Mouse (Mus musculus) gastrocnemius, postnatal 14 days (tissue): ENCODE data around the gene Zfp507. TPM values are rescaled to one million over a fixed set of nuclear protein-coding genes. Genes with fewer than 3 reads are reported as not detected.

Source experiments
- DNase-seq: peaks from one replicate; pipeline ENCODE4 v3.0.0; 2021; ENCODE audit warnings: mixed read lengths
- intact Hi-C: fragments of 180-260 bp; cut with DNase I; formaldehyde crosslinking; loops from one replicate; pipeline ENCODE4 v1.15.1; 2025; ENCODE audit warnings: low total_unique reads
- long read RNA-seq, 2 experiments: library from polyadenylated mRNA; stranded (forward); transcript quantifications; one replicate each; pipeline ENCODE4 v2.0.0; 2021
- total RNA-seq, 2 experiments: library from RNA; stranded (reverse); gene quantifications; 2 replicates each; pipeline ENCODE4 v1.2.3; 2021

The Zfp507 gene
- total RNA-seq, result 10 to 100 TPM; 15.2 to 16.7 TPM
- long read RNA-seq, experiment 1, full-length matches to known transcripts, result 2 of 4 reads
- long read RNA-seq, experiment 1, partial matches to known transcripts, result 0 of 4 reads
- long read RNA-seq, experiment 1, other reads (novel, unspliced or antisense), result 2 of 4 reads
- long read RNA-seq, experiment 2, full-length matches to known transcripts, result 2 of 7 reads
- long read RNA-seq, experiment 2, partial matches to known transcripts, result 1 of 7 reads
- long read RNA-seq, experiment 2, other reads (novel, unspliced or antisense), result 4 of 7 reads

DNA sequence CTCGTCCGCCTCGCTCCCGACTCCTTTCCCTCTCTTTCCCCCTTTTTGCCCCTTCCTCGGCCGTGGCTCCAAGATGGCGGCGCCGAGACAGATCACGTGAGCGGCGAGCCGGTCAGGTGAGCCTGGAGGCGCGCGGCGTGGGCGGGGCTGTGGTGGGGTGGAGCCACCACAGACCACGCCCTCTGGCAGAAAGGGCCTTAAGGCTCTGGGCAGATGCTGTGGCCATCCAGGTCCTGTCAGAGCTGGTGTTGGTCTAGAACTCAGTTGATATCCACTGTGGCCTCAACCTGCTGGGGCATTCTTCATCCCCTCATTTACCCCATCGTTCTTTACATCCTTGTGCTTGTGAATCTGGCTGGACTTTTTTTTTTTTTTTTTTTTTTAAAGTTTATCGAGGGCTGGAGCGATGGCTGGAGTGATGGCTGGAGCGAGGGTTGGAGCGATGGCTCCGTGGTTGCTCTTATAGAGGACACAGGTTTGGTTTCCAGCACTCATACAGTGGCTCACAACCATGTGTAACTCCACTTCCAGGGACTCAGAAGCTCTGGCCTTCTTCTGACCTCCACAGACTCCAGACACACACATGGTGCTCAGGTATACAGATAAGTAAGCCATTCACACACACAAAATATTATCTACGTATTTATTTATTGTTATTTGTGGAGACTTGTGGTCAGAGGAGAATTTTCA is at the start of gene Zfp507:
Zfp507 (minus strand) TSS at position 98 of the 690 bp plus-strand sequence.
- DNase-seq, result peak; percentile 90
- intact Hi-C loops, result no loop called here

DNA sequence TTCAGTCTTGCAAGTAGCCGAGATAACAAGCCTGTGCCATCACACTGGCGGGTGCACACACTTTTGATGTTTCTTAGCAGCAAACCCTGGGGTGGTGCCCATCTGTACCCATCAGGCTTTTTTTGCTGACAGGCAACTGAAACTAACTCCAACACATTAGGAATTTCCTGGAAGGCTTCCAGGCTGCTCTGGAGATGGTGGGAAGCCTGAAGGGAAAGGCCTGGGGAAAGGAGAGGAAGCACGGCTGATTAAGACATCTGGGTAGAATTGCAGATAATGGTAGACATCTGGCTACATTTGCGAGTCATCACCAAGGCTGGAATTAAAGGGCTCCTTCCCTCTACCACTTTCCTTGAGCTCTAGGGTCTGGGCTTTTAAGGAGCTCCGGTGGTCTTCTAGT is 47.6 kb upstream of the Zfp507 start:
- no peak for DNase-seq
- intact Hi-C loops, result no loop called here

DNA sequence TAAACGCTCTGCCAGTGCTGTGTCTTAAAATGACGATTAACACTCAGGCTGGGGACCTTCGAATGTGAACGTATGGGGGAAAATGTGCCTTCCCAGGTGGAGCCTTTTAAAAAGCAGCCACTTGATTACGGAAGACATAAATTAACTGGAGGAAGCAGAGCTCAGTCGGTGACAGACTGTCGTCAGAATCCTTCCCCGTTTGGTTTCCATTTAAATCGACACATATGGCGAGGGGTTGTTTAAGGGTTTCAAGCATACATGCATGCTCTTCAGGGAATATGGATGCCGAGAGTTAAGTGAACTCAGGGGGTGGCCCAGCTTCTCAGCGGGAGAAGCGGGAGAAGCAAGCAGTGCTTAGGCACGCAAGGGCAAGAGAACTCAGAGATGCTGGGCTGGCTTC is 45.7 kb upstream of the Zfp507 start:
- no peak for DNase-seq
- intact Hi-C loops, result no loop called here

DNA sequence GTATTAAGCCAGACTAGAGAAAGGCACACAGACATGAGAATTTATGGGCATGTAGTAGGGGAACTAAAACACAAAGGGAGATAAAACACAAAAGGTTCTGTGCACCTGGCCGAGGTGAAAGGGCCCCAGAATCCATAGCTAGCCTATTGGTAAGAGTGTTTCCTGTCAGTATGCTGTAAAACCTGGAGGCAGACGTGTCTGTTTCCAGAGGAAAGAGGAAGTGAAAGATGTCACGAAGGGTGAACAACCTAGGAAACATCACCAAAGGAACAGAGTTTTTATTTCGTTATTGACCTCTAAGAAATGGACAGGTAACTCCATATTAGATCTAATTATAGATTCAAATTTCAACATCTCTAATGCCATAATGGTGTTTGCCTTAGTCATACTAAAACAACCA is 37.7 kb upstream of the Zfp507 start:
- DNase-seq, result no peak
- intact Hi-C loops, result no loop called here

DNA sequence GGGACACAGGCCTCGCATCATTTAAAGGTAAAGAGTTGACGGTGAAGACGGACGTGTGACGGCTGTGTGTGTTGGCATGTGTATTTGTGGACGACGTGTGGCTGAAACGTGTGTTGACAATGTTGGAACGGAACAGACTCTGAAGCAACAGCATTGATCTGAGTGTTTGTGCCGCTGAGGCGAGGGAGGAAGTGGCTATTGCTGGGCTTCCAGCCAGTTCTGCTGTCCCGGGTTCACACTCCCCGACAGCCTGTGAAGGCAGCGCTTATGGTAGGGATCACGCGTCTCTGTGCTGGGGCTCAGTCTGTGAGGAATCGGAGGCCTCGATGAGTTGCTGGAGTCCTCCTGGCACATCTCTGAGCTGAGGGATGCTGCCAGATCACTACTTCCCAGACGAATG is 34.0 kb upstream of the Zfp507 start:
- intact Hi-C loops, result no loop called here
- peak; percentile 49 for DNase-seq

DNA sequence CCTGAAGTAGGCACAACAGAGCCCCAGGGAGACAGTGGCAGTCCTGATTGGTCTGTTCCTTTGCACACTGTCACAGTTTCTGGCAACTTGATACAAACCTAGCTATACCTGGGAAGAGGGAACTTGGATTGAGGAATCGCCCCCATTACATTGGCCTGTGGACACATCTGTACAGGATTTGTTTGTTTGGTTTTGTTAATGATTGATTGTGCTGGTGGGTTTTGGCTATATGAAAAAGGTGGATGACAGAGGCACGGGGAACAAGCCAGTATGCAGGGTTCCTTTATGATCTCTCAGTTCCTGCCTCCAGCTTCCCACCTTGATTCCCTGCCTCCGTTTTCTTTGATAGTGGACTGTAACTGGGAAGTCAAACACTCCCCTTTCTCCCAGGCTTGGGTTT is 33.6 kb upstream of the Zfp507 start:
- DNase-seq, result no peak
- intact Hi-C loops, result no loop called here

DNA sequence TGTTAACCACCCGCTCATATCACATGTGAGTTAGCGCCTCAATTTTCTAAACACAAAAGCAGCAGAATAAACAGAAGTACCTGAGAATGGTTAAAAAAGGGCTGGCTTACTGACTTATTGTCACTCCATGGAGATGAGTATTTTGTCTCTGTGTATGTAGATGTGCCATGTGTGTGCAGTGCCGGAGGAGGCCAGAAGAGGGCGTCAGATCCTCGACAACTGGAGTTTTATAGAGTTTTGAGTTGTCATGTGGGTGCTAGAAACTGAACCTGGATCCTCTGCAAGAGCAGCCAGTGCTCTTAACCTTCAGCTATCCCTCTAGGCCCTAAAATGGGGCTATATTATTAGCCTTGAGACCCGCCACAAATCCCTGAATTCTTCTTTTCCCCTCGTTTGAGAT is 27.3 kb upstream of the Zfp507 start:
- intact Hi-C loops, result no loop called here
- no peak for DNase-seq

DNA sequence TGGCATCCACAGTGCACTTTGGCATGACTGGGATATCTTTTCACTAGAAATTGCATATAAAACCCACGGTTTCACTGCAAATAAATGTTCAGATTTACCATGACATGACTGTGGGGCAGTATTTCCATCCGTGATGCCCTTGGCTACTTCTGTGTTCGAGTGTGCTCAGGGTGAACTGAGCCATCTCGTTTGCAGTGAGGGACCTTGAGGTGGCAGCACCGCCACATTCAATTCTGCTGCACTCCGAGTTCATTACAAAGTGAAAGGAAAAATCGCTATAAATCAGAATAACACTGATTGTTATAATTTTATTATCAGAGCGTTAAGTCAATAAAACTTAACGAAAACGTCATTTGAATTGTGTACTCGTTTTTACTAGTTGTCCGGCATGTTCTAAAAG is 21.1 kb upstream of the Zfp507 start:
- DNase-seq, result no peak
- intact Hi-C loops, result no loop called here

DNA sequence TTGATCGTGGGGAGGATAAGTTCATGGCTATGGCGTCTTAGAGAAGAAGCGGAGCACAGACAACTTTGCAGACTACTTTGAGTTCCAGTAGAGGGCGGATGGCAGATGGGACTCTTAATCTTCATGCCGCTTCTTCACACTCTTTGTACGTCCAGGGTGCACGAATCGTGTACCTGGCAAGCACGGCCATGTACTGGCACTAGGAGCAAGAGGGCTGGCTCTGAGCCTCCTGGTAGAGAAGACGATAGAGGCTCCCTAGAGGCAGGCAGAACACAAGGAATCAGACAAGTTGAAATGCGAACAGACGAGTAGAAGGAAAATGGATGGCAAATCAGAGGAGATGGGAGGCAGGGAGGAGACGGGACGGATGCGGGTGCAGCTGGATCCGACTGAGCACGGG is 19.5 kb upstream of the Zfp507 start:
- DNase-seq, result no peak
- intact Hi-C loops, result no loop called here

DNA sequence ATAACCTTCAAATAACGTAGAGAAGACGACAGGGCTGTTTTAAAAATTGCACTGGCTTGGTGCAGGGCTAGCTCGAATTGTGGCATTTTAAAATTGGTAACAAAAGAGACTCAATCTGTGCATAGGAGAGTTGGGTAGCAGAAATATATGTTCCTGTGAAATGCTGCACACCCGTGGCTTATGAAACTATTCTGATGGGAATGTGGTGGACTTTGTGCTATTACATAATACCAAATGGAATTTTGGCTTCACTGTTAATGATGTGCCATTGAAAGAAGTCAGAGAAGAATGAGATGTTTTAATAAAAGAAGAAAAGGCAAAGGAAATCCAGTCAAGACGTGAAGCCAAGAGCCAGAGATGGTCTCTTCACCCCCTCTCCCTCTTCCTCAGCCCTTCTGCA is 18.6 kb upstream of the Zfp507 start:
- DNase-seq, result no peak
- intact Hi-C loops, result no loop called here

DNA sequence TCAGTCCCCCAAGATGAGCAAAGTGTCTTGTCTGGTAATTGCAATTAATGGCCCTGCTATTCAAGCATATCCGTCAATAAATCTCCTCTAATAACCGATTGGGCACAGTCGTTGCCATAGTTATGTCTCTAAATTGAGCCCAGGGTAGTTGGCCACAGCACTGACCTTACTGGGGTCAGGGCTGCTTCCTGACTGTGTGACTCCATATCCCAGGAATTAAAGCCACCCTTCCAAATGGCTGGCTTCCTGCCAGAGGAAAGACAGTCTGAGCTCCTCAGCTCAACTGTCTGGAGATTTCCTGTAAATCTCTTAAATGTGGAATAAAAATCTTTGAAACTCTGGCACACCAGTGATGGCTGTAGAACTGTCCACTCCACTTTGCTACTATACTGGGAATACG is 16.7 kb upstream of the Zfp507 start:
- peak; percentile 55 for DNase-seq
- intact Hi-C loops, result no loop called here

DNA sequence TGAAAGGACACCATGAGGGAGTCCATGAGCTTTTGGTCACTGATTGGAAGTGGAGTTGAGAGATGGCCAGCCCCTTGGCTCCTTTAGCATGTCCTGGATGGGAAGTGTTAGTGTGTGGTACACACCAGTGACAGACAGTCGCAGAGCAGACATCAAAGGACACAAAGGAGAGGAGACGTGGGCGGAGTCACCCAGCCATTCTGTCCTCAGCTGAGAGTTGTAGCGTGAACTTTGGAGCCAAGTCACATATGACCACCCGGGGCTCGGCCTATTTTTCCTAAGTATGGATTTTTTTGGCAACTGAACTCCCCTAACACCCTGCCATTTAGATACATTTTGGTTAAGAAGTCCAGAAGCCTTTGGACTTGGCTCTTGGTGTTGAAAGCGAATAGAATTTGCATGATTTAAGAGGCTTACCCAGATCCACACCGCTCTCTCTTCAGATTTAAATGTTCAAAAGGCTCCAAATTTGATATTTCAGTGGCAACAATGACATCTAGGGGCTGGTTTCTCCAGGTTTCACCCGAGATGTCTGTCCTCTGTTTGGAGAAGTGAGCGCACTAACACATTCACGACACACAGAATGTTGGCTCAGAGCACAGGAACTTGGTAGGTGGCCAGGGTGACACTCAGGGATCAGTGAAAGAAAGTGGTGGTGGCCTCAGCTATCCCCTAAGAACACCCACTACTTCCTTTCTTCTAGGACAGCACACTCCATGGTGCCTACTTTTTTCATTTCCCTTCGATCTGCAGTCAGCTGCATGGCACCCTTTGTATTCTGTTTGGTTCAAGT is 12.2 kb upstream of the Zfp507 start:
- intact Hi-C loops, result no loop called here
- no peak for DNase-seq

DNA sequence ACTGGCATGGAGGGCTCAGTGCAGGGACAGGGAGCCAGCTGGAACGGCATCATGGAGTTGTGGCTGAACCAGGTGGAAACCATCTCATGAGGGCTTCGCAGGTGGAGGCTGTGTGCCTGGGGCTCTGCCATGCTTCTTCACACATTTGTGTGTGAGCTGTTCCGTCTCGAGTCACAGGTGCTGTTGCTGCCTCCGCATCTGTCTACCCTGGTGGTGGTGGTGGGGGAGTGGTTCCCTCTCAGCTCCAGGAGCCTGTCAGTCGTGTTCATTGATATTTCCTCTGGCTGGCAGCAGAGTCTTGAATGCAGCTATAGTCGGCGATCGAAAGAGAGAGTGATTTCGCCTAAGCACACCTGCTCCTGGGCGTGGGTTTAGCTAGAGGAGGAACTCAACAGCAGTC is 10.5 kb upstream of the Zfp507 start:
- DNase-seq, result no peak
- intact Hi-C loops, result no loop called here

DNA sequence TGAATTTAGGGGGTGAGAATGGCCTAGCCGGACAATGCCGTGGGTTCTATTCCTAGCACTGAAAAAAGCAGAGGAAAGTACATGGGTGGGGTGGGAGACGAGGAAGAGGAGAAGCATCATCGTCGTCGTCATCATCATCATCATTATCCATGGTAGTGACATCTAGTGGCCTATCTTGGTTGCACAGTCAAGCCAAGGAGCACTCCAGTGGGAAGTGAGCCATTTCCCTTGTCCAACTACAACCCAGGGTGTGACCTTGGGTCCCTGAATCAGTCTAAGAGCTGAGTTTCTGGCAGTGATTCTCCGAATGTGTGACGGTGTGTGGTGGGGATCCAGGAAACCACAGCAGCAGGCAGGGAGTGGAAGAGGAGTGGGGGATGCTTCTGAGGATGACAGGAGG is 7.9 kb upstream of the Zfp507 start:
- peak; percentile 28 for DNase-seq
- intact Hi-C loops, result no loop called here

DNA sequence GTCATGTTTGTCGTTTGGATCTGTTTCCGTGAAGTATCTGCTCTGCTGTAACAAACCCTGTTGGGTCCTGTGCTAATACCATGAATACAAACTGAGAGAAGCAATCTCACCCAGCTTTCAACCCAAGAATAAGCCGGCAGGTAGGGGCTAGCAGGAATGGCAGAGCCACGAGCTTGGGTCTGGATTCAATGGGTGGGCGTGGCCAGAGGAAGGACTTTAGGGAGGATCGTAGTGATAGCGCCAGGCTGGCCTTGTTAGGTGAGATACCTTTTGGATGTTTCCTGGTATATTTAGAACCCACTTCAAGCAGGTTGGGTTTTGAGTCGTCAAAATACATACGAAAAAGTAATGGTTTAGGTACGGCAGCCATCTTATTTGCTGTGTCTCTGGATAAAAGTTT is 1.4 kb upstream of the Zfp507 start:
- intact Hi-C loops, result no loop called here

DNA sequence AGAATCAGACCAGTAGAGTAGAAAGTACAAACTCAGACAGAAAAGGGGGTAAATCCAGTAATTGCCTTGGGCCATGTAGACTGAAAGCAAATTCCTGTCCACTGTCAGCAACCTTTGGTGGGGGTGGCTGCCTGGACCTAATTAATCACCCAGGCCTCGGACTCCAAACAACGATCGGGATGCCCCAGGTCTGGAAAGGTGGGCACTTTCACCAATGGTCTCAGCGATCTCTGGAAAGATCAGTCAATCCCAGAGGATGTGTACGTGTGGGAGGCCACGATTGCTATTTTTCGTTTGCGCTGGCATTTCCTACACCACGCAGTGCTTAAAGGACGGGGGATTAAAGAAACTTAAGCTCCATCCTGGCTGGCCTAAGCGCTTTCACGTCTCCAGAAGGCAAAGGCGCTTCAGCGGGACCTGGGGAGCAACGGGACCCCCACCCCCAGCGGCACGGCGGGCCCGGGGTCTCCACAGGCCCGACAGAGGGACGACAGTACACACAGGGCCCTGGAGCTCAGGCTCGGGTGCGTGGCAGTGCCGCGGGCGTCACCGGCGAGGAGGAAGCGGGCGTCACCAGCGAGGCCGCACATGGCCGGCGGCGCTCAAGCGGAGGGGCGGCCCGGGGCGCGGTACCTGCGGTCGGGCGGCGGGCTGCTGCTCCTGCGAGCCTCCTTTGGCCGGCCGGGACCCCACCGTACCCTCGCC is 450 bp downstream of the Zfp507 start:
- intact Hi-C loops, result no loop called here
- DNase-seq, result no peak

More for the DNA sequence above, 1.4 kb upstream of the Zfp507 start:
- DNase-seq, result no peak

DNA sequence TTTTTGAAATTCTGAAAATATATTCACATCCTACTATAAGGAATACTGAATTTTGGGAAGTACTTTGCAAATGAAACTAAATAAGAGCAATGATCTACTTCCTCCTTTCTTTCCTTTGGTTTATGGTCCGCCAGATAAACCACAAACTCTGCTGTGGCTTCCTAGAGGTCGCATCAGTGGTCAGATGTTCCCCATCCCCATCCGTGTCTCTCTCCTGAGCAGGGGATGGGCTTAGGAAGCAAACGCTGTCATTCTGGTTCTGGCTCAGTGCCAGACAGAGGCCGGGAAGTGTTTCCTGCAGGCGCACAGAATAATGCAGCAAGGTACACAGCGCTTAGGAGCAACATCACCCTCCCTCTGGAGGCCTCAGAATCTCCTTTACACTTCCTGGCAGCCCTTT is 6.7 kb downstream of the Zfp507 start:
- intact Hi-C loops, result no loop called here
- no peak for DNase-seq

DNA sequence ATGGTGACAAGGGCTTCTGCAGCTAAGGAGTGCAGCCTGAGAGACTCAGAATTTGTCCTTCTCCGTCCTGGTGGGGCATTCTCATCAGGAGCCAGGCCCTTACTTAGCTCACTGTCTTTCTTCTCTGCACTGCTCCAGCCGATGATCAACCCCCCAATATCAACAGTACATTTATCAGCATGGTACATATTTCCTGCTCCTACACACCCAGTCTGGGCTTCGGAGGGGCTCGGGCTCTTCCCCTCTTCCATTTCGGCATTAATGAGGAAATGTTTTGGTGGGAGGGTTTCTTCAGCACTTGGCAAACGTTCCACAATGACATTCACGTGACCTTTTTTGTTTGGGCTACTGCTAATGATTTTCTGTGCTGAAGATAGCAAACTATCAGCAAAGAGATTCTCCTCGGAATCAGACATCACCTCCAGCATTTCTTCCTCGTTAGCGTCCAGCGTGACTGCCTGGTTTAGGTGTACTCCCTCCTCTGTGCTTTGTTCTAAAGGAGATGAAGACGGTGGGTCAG is 8.6 kb downstream of the Zfp507 start:
- DNase-seq, result no peak
- intact Hi-C loops, result no loop called here

DNA sequence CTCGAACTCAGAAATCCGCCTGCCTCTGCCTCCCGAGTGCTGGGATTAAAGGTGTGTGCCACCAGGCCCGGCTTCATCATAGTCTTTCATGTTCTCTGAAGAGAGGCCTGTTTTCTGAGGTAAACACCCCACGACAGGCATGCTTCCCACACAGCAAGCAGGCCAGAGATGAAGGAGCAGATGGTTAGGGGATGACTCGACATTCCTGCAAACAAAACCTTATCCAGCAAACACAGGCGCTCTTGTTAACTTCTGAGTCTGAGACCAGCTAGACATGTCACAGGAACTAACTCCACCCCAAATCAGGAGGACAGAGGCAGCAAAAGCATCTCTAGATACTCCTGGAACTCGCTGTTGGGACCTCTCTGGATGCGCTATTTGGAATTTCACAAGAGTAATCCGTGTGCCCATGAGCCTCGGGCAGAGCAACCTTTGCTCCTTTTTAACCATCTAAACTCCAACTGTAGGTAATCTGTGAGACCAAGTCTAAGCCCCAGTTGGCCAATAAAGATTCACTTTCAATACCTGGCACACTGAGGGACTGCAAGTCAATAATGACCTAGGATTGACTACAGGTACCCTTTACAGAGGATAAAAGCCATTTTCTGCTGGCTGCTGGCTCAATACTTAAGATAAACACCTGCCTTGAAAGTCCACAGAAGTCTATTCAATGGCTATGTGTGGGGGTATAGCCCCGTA is 10.5 kb downstream of the Zfp507 start:
- intact Hi-C loops, result no loop called here
- DNase-seq, result no peak
